Mouse (Mus musculus) B cell, adult 2 months (primary cell): Measurements from ENCODE around the gene Gm9045.
"Not testable (repeated sequence)": the region's sequence is repeated elsewhere in the genome, so short reads cannot be mapped to it uniquely, and the experiment has no call there.

Source experiments
- DNase-seq, 2 experiments: peaks; one replicate each; pipeline ENCODE4 v3.0.0; 2022

Gm9045 gene

GRCm38 (mm10) chr10:118337731-118338130, at the start of gene Gm9045:
TSS of gene Gm9045 (minus strand) at chr10:118337831.
- DNase-seq: not testable (repeated sequence)

- DNase-seq: peak; percentile 88
Measured at GRCm38 (mm10) chr10:118370443-118370842, 32.8 kb upstream of the Gm9045 start.

GRCm38 (mm10) chr10:118369518-118369917, 31.9 kb upstream of the Gm9045 start:
- DNase-seq: no peak

- not testable (repeated sequence) for DNase-seq
Measured at GRCm38 (mm10) chr10:118354005-118354404, 16.4 kb upstream of the Gm9045 start, which contains the start of gene Gm9049. TSS of gene Gm9049 (minus strand) at chr10:118354105.

- not testable (repeated sequence) for DNase-seq
Measured at GRCm38 (mm10) chr10:118348579-118348978, 10.9 kb upstream of the Gm9045 start, which contains the start of gene Gm9048. TSS of gene Gm9048 (minus strand) at chr10:118348679.

- not testable (repeated sequence) for DNase-seq
Measured at GRCm38 (mm10) chr10:118343155-118343554, 5.5 kb upstream of the Gm9045 start, which contains the start of gene Gm9046. TSS of gene Gm9046 (minus strand) at chr10:118343255.

GRCm38 (mm10) chr10:118332308-118332707, 5.3 kb downstream of the Gm9045 start, which contains the start of gene Gm9044:
TSS of gene Gm9044 (minus strand) at chr10:118332408.
- not testable (repeated sequence) for DNase-seq

- not testable (repeated sequence) for DNase-seq
Measured at GRCm38 (mm10) chr10:118326869-118327268, 10.8 kb downstream of the Gm9045 start, which contains the start of gene Gm9040. TSS of gene Gm9040 (minus strand) at chr10:118326969.

- DNase-seq: no peak
Measured at GRCm38 (mm10) chr10:118319024-118319423, 18.6 kb downstream of the Gm9045 start.

- DNase-seq: not testable (repeated sequence)
Measured at GRCm38 (mm10) chr10:118302133-118302532, 35.5 kb downstream of the Gm9045 start.

- DNase-seq: no peak
Measured at GRCm38 (mm10) chr10:118294938-118295337, 42.7 kb downstream of the Gm9045 start, which contains the start of gene Iltifb. TSS of gene Iltifb (minus strand) at chr10:118295038.
